Mouse (Mus musculus) liver, postnatal 0 days (tissue): ENCODE results near the gene Trpc4ap.

Experiments
- CTCF ChIP-seq: sonication (generic); IDR thresholded peaks from 2 replicates; pipeline ENCODE4 v1.5.1; 2016; ENCODE audit warnings: antibody characterized with exemption, low read depth
- EP300 ChIP-seq: IDR thresholded peaks from 2 replicates; pipeline ENCODE4 v1.6.1; 2016; ENCODE audit warnings: antibody characterized with exemption, low read depth, mild to moderate bottlenecking

DNA sequence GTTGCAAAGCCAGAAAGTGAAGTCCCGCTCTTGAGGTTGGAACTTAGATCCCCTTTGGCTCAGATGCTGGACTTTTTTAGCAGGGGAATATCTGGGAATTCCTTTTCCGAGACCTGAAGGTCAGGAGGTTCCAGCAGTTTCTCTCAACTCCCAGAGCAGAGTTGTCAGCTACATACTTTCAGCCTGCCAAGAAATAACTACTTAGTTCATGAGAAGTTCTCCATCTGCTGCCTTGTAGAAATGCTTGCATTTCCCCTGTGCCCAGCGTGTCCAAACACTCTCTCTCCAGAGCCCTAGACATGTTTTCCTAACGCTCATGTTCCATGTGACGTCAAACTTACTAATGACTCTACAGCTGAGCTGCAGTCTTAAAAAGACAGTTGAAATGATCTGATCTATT is 42.9 kb upstream of the Trpc4ap start:
- no peak for TF ChIP-seq CTCF
- TF ChIP-seq EP300 = no peak
